Mouse (Mus musculus) cortical plate, adult 2 months (tissue): ENCODE results near the gene Tmem167b.
"Not testable (repeated sequence)": the region's sequence is repeated elsewhere in the genome, so short reads cannot be mapped to it uniquely, and the experiment has no call there.

ENCODE experiments used
- CTCF ChIP-seq: fragments of 200-500 bp; IDR thresholded peaks from 2 replicates; pipeline ENCODE4 v1.5.1; 2011; ENCODE audit warnings: mild to moderate bottlenecking, control low read depth, low read length; ENCODE audit not compliant: insufficient read depth; ENCODE audit errors: extremely low read depth
- POLR2A ChIP-seq: fragments of 200-500 bp; IDR thresholded peaks from 2 replicates; pipeline ENCODE4 v1.6.1; 2011; ENCODE audit warnings: mild to moderate bottlenecking, low read length, control low read depth; ENCODE audit not compliant: insufficient read depth; ENCODE audit errors: extremely low read depth

DNA sequence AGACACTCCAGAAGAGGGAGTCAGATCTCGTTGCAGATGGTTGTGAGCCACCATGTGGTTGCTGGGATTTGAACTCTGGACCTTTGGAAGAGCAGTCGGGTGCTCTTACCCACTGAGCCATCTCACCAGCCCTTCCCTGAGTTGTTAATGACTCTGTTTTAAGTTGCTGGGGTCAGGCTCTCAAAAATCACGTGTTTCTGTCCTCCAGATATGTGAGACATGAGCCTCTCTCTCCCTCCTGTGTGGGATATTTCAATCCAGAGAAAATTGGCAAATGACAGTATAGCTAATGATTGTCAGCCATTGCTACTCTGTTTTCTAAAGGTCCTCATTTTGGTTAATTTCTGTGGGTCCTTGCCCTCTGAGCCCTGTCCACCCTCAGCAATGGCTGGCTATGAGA is 7.4 kb upstream of the Tmem167b start:
- not testable (repeated sequence) for TF ChIP-seq POLR2A, CTCF
